ENCODE assay signal across 9 mouse cellular contexts in genomic region chr11:85695614-85696263, GRCm38 (mm10).
DNase-seq lines count a peak whose midpoint lies in the region; ATAC-seq and TF ChIP-seq lines count a peak whose summit lies in the region.
"Had no signal": no experiment of that assay in that cellular context is flagged by ENCODE, and none has a peak within 500 bp of the region (broad histone marks: within the 10 kb centered on the region; RNA-seq: fewer than 3 reads in every experiment).

No protein-coding gene starts in this region.

- H3K27ac ChIP-seq in heart, embryonic 12.5 days (ENCODE audit: poor library complexity, severe bottlenecking) = no peak overlapping the region
- H3K27ac ChIP-seq in embryonic facial prominence, embryonic 12.5 days = peak overlapping the region; percentile 64; the same call in 1 of the 2 replicates
- 0 out of 2 replicates have a peak overlapping the region, but pooled peaks have one; percentile 11 for H3K27ac ChIP-seq in liver, postnatal 0 days (ENCODE audit: low read depth)

- H3K36me3 ChIP-seq in heart, embryonic 12.5 days = no peaks in the 10 kb centered on the region
- H3K36me3 ChIP-seq in embryonic facial prominence, embryonic 12.5 days = no peaks in the 10 kb centered on the region
- no peaks in the 10 kb centered on the region for H3K36me3 ChIP-seq in liver, postnatal 0 days (replicated peaks; ENCODE audit: insufficient read depth, low read length)

- intact Hi-C loops in left cerebral cortex, postnatal 25 days (cut with DNase I) = no loop called here

- H3K9ac ChIP-seq in heart, embryonic 12.5 days = no peak overlapping the region
- no peak overlapping the region for H3K9ac ChIP-seq in embryonic facial prominence, embryonic 12.5 days
- H3K9ac ChIP-seq in liver, postnatal 0 days (replicated peaks) = no peak overlapping the region

- H3K27me3 ChIP-seq in heart, embryonic 12.5 days (replicated peaks) = no peaks in the 10 kb centered on the region
- no peaks in the 10 kb centered on the region for H3K27me3 ChIP-seq in embryonic facial prominence, embryonic 12.5 days
- H3K27me3 ChIP-seq in liver, postnatal 0 days (ENCODE audit: insufficient read depth, low read length) = no peaks in the 10 kb centered on the region

- ATAC-seq in heart, embryonic 12.5 days (ENCODE audit: insufficient number of reproducible peaks, low FRiP score) = no peak
- no peak for ATAC-seq in embryonic facial prominence, embryonic 12.5 days (ENCODE audit: insufficient number of reproducible peaks, insufficient read depth, low FRiP score, low TSS enrichment)
- ATAC-seq in liver, postnatal 0 days = peak; percentile 89

- no peak for DNase-seq in heart, adult 9 months (ENCODE audit: low spot score in 2 of 2)
- peak; percentile 38 for DNase-seq in kidney, postnatal 14 days
- DNase-seq in liver, postnatal 0 days = peak; percentile 55
- no peak for DNase-seq in right cerebral cortex, postnatal 25 days
- DNase-seq in left cerebral cortex, postnatal 25 days (ENCODE audit: low spot score in 2 of 2) = no peak
- no peak for DNase-seq in B cell, adult 2 months
- DNase-seq: cerebellum, postnatal 10 days had no signal

- TF ChIP-seq CTCF in liver, postnatal 0 days (IDR thresholded peaks at IDR 0.05; ENCODE audit: low read depth) = no peak

- peaks cover 41% of the 10 kb centered on the region for H3K4me1 ChIP-seq in heart, embryonic 12.5 days (replicated peaks)
- H3K4me1 ChIP-seq in embryonic facial prominence, embryonic 12.5 days = peaks cover 55% of the 10 kb centered on the region
- H3K4me1 ChIP-seq in liver, postnatal 0 days (ENCODE audit: insufficient read depth) = peaks cover 23% of the 10 kb centered on the region

- no peak overlapping the region for H3K4me3 ChIP-seq in heart, embryonic 12.5 days
- H3K4me3 ChIP-seq in embryonic facial prominence, embryonic 12.5 days = no peak overlapping the region
- 0 out of 2 replicates have a peak overlapping the region, but pooled peaks have one; percentile 6 for H3K4me3 ChIP-seq in liver, postnatal 0 days (ENCODE audit: low read depth, low read length)

- H3K9me3 ChIP-seq in heart, embryonic 12.5 days (replicated peaks) = no peaks in the 10 kb centered on the region
- H3K9me3 ChIP-seq in embryonic facial prominence, embryonic 12.5 days = no peaks in the 10 kb centered on the region
- H3K9me3 ChIP-seq in liver, postnatal 0 days (ENCODE audit: low read length) = no peaks in the 10 kb centered on the region

- TF ChIP-seq EP300 in liver, postnatal 0 days (IDR thresholded peaks at IDR 0.05; ENCODE audit: low read depth) = no peak

- 43% methylated on average over 16 of the region's 16 CpGs for WGBS in heart, embryonic 12.5 days
- WGBS in embryonic facial prominence, embryonic 12.5 days = 55% methylated on average over 16 of the region's 16 CpGs
- WGBS in liver, postnatal 0 days (ENCODE audit: insufficient replicate concordance) = 64% methylated on average over 16 of the region's 16 CpGs

- peak overlapping the region; percentile 32 for H3K4me2 ChIP-seq in heart, embryonic 12.5 days
- no peak overlapping the region for H3K4me2 ChIP-seq in embryonic facial prominence, embryonic 12.5 days (replicated peaks)
- H3K4me2 ChIP-seq in liver, postnatal 0 days (ENCODE audit: low read depth, low read length) = peak overlapping the region; percentile 47

Comparison
In these comparisons a context has a peak if more than half of its experiments do, and no peak if none do; other contexts are left out.
1. DNase-seq: peak in kidney, postnatal 14 days (single experiment) and liver, postnatal 0 days (single experiment); none in heart, adult 9 months (0 of 2), right cerebral cortex, postnatal 25 days (single experiment), left cerebral cortex, postnatal 25 days (0 of 2) and B cell, adult 2 months (0 of 2).